Mouse (Mus musculus) embryonic fibroblast, embryonic 13.5 days (primary cell): ENCODE data around the gene Timp3. TPM values are rescaled to one million over a fixed set of nuclear protein-coding genes. Genes with fewer than 3 reads are reported as not detected.

ENCODE experiments used
- H3K27ac ChIP-seq: 2 replicates; pipeline ENCODE4 v1.5.1; 2012; ENCODE audit warnings: low read length, control low read depth, inconsistent platforms; ENCODE audit not compliant: insufficient read depth
- H3K4me1 ChIP-seq: 2 replicates; pipeline ENCODE4 v1.6.1; 2011; ENCODE audit warnings: low read length; ENCODE audit not compliant: control insufficient read depth, insufficient read depth
- H3K4me3 ChIP-seq: 2 replicates; pipeline ENCODE4 v1.5.1; 2011; ENCODE audit warnings: mild to moderate bottlenecking, control low read depth, low read length; ENCODE audit not compliant: insufficient read depth
- CTCF ChIP-seq: IDR thresholded peaks from 2 replicates; pipeline ENCODE4 v1.5.1; 2011; ENCODE audit warnings: mild to moderate bottlenecking, control low read depth, low read length, moderate library complexity, borderline replicate concordance; ENCODE audit not compliant: insufficient read depth
- POLR2A ChIP-seq: IDR thresholded peaks from 2 replicates; pipeline ENCODE4 v1.6.1; 2011; ENCODE audit warnings: low read depth, mild to moderate bottlenecking, control low read depth, low read length, moderate library complexity
- polyA plus RNA-seq: library from polyadenylated mRNA; stranded (reverse); fragments of >200 nt; gene quantifications from 2 replicates; pipeline ENCODE4 v1.2.4, GENCODE M21; 2011; ENCODE audit warnings: low read depth; ENCODE audit not compliant: missing spikeins, insufficient read length

Gene Timp3
- 657 and 704 TPM in 2 replicates for polyA plus RNA-seq

GRCm38 (mm10) chr10:86300293-86301116, at the start of gene Timp3:
TSS of gene Timp3 (plus strand) at chr10:86300372.
- H3K4me1 ChIP-seq: peaks cover 2% of the 10 kb centered on the region; the same call in 1 of the 2 replicates
- TF ChIP-seq CTCF (no peak), POLR2A (peak; percentile 99)
- H3K4me3 ChIP-seq: peak within 1 kb of the TSS; percentile 71
- H3K27ac ChIP-seq: peak within 1 kb of the TSS; percentile 45

DNA sequence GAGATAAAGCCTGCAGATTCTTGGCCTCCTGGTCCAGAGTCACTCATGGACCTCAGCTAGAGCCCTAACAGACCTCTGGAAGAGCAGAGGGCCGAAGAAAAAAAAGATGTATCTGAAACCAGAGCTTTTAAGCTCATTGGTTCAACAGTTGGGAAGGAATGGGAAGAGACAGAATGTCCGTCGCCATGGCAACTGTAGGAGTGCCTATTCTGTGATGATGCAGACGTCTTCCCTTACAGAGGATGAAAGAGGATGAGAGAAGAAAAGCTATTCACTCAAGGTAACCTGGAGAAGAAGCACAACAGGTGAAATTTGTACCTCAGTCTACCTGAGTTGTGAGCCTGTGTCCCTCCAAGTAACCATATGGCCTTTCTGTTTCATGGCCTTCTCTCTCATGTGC, 44.0 kb upstream of the Timp3 start:
- TF ChIP-seq POLR2A (no peak), CTCF (no peak)
- Histone ChIP-seq H3K4me1 (peaks cover 2% of the 10 kb centered on the region; the same call in 1 of the 2 replicates), H3K4me3 (no peak overlapping the region), H3K27ac (no peak overlapping the region)

DNA sequence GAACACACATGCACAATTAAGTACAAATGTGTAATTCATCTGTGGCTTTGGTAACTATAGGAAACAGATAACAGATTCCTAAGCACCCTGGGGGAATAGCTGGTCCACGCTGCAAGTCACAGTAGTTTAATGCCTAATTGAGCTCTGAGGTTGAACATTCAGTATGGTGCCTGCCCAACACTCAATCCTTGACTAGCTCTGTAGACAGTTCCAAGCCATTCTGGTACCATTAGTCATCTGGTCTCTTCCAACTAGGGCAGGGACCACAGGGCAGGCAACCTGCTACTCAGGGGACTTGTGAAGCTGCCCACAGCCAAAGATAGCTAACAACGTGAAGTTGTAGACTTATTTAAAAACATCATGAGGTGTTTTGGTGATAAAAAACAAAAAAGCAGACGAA, 43.1 kb upstream of the Timp3 start:
- Histone ChIP-seq H3K4me3 (no peak overlapping the region), H3K27ac (no peak overlapping the region), H3K4me1 (no peaks in the 10 kb centered on the region)
- TF ChIP-seq CTCF (no peak), POLR2A (no peak)

DNA sequence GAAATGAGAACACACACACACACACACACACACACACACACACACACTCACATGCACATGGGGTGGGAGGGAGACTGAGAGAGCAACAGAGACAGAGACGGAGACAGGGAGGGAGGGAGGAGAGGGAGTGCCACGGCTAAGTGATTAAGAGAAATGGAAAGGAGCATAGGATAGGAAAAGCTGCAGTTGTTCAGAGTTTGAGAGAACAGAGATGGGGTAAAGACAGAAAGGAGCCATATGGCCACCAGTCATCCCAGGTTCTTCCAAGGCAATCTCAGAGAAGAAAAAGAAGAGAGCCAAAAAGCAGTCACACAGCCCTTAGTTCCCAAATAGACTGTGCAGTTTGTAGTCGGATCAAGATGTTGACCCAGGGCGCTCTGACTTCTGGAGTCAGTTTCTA, 42.1 kb upstream of the Timp3 start:
- no peak overlapping the region for H3K27ac ChIP-seq
- TF ChIP-seq CTCF (no peak), POLR2A (no peak)
- no peak overlapping the region for H3K4me3 ChIP-seq
- H3K4me1 ChIP-seq: no peaks in the 10 kb centered on the region

- no peaks in the 10 kb centered on the region for H3K4me1 ChIP-seq
- no peak overlapping the region for H3K4me3 ChIP-seq
- no peak overlapping the region for H3K27ac ChIP-seq
- no peak for TF ChIP-seq CTCF
- no peak for TF ChIP-seq POLR2A
Observed at GRCm38 (mm10) chr10:86258992-86259391, 41.2 kb upstream of the Timp3 start.

DNA sequence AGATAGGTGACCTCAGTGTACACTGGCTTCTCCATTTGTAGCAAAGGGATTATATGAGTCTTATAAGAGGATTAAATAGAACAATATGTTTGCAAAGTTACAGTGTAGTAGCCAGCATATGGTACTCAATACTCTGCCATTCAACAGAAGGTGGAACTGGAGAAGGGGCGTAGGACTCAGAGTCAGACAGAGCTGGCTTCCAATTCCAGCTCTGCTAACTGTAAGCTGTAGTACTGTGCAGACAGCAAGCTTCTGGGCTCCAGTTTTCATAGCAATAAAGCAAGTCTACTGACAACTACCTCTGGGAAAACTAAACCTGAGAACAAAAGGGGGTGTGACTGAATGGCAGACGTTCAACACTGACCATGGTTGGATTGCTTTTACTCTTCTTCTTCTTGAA, 38.4 kb upstream of the Timp3 start:
- Histone ChIP-seq H3K4me1 (no peaks in the 10 kb centered on the region), H3K27ac (no peak overlapping the region), H3K4me3 (no peak overlapping the region)
- TF ChIP-seq CTCF (no peak), POLR2A (no peak)

DNA sequence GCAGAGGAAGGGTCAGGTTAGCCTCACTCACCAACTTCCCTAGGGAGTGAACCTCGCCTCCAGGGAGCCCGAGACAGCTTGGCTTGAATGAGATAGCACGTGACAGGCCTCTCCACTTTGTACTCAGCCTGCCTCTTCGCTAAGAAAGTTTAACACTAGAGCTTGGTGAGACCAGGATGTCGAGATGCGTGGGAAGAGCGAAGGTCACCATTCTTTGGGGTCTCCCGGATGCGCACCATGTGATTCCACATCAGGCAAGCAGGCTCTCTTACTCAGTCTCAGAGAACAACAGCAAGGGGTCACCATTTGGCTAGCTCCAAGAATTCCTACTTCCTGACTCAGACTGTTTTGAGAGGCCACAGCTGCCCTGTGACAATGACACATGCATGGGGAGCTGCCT, 35.6 kb upstream of the Timp3 start:
- TF ChIP-seq CTCF (no peak), POLR2A (no peak)
- Histone ChIP-seq H3K4me1 (no peaks in the 10 kb centered on the region), H3K4me3 (no peak overlapping the region), H3K27ac (no peak overlapping the region)

DNA sequence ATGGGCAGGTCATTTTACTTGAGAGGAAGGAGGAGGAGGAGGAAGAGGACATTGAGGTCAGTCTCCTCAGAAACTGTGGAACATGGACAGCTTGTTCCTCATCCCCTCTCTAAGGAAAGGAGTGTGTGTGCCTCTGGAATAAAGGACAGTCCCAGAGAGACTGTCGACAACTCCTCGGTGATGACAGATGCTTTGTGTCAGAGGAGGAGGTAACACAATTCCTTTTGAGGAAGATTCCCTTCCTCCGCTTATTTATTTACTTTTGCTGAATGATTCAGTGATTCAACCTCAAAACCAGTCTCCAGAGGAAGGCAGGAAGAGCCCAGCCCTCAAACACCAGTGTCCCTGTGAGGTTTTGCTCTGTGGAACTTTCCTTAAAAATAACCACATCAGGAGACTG, 29.9 kb upstream of the Timp3 start:
- Histone ChIP-seq H3K27ac (peak overlapping the region; percentile 72; the same call in 1 of the 2 replicates), H3K4me3 (no peak overlapping the region), H3K4me1 (peaks cover 2% of the 10 kb centered on the region; the same call in 1 of the 2 replicates)
- no peak for TF ChIP-seq POLR2A
- no peak for TF ChIP-seq CTCF

DNA sequence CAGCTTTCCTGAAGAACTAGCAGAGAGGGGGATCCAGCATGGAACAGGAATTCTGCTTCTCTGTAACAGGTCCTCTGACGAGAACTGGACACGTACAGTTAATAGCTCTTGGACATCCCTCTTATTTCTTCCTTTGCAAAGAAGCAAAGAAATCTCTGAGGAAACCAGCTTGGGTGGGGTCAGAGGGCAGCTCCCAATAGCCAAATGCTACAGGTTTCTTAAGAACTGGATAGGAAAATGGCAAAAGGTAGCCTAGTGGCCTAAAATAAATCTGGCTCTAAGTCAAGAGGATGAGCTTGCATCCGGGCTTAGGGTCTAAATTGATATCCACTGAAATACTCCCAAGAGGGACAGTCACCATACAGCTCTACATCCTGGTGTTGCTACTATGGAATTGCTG, 27.3 kb upstream of the Timp3 start:
- Histone ChIP-seq H3K4me1 (peaks cover 2% of the 10 kb centered on the region; the same call in 1 of the 2 replicates), H3K27ac (no peak overlapping the region), H3K4me3 (no peak overlapping the region)
- TF ChIP-seq CTCF (no peak), POLR2A (no peak)
